Mouse (Mus musculus) neural tube, embryonic 14.5 days (tissue): ENCODE results near the gene Khdc4. TPM values are rescaled to one million over a fixed set of nuclear protein-coding genes. Genes with fewer than 3 reads are reported as not detected.
"Not testable (repeated sequence)": the region's sequence is repeated elsewhere in the genome, so short reads cannot be mapped to it uniquely, and the experiment has no call there.

Experiments used
- ATAC-seq: fragments of 200-750 bp; cut with Nextera tagmentation; 2 replicates; pipeline ENCODE4 v1.8.0; 2017; ENCODE audit warnings: low read depth, mild to moderate bottlenecking, moderate TSS enrichment, moderate library complexity
- H3K27ac ChIP-seq: fragments of 300-500 bp; sonication (generic); 2 replicates; pipeline ENCODE4 v1.5.1; 2014; ENCODE audit warnings: low read depth, mild to moderate bottlenecking, control low read depth, low read length, moderate library complexity, mixed read lengths
- H3K27me3 ChIP-seq: fragments of 300-500 bp; sonication (generic); 2 replicates; pipeline ENCODE4 v1.6.1; 2014; ENCODE audit warnings: low read length; ENCODE audit not compliant: control insufficient read depth, insufficient read depth
- H3K36me3 ChIP-seq: fragments of 300-500 bp; sonication (generic); 2 replicates; pipeline ENCODE4 v1.6.1; 2014; ENCODE audit warnings: low read length, mixed read lengths; ENCODE audit not compliant: control insufficient read depth, insufficient read depth
- H3K4me1 ChIP-seq: fragments of 300-500 bp; sonication (generic); 2 replicates; pipeline ENCODE4 v1.6.1; 2014; ENCODE audit warnings: low read length; ENCODE audit not compliant: control insufficient read depth, insufficient read depth
- H3K4me2 ChIP-seq: fragments of 300-500 bp; sonication (generic); 2 replicates; pipeline ENCODE4 v1.6.1; 2014; ENCODE audit warnings: mild to moderate bottlenecking, low read depth, low read length, control low read depth
- H3K4me3 ChIP-seq: fragments of 300-500 bp; sonication (generic); 2 replicates; pipeline ENCODE4 v1.5.1; 2014; ENCODE audit warnings: low read depth, low read length, control low read depth, mixed read lengths
- H3K9ac ChIP-seq: fragments of 300-500 bp; sonication (generic); replicated peaks from 2 replicates; pipeline ENCODE4 v1.6.1; 2014; ENCODE audit warnings: low read depth, mild to moderate bottlenecking, control low read depth, low read length, mixed read lengths
- H3K9me3 ChIP-seq: fragments of 300-500 bp; sonication (generic); 2 replicates; pipeline ENCODE4 v1.6.1; 2016; ENCODE audit warnings: low read length; ENCODE audit not compliant: control insufficient read depth
- WGBS: fragments of 180-500 bp; shearing (Covaris S2); extraction: QIAGEN DNeasy Blood & Tissue Kit; methylation state at CpG from one replicate; pipeline ENCODE4 v1.1.7; 2014; 5-methylcytosine and 5-hydroxymethylcytosine counted together
- polyA plus RNA-seq: library from polyadenylated mRNA; unstranded; fragments of >200 nt; fragmentation: Nextera tagmentation; extraction: Ambion mirVana; gene quantifications from 2 replicates; pipeline ENCODE4 v1.2.1, GENCODE M21; 2014

Gene Khdc4
- polyA plus RNA-seq, 1 experiment from 2014 or later = 86.4 TPM

- no peak overlapping the region for H3K4me2 ChIP-seq
- H3K9me3 ChIP-seq = no peaks in the 10 kb centered on the region
- H3K36me3 ChIP-seq = peaks cover 78% of the 10 kb centered on the region
- ATAC-seq = no peak
- H3K4me1 ChIP-seq = no peaks in the 10 kb centered on the region
- no peaks in the 10 kb centered on the region for H3K27me3 ChIP-seq
- WGBS = 86% methylated on average over 3 of the region's 3 CpGs
- no peak overlapping the region for H3K9ac ChIP-seq
- no peak overlapping the region for H3K27ac ChIP-seq
- no peak overlapping the region for H3K4me3 ChIP-seq
Measured at GRCm38 (mm10) chr3:88701222-88701621, 15.6 kb downstream of the Khdc4 start.

DNA sequence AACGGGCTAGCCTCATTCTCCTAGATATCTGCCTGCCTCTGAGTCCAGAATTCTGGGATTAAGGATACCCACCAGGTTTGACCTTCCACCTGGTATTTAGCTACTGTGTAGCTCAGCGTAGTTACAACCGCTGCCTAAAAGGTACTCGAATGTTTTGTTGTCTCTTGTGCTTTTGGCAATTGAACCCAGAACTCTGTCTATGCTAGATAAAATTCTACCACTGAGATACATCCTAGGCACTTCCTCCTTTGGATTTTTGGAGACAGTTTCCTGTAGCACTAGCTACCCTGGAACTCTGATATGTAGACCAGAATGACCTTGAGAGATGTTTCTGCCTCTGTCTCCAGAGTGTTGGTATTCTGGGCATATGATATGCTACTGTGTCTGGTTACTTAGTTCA is 28.1 kb downstream of the Khdc4 start:
- Histone ChIP-seq H3K4me1 (peaks cover 15% of the 10 kb centered on the region), H3K27ac (no peak overlapping the region), H3K36me3 (peaks cover 51% of the 10 kb centered on the region), H3K9ac (no peak overlapping the region), H3K9me3 (no peaks in the 10 kb centered on the region), H3K4me3 (no peak overlapping the region), H3K27me3 (no peaks in the 10 kb centered on the region), H3K4me2 (no peak overlapping the region)
- 92% methylated on average over 4 of the region's 4 CpGs for WGBS
- no peak for ATAC-seq

- H3K27ac ChIP-seq = no peak overlapping the region
- H3K9me3 ChIP-seq = no peaks in the 10 kb centered on the region
- H3K4me2 ChIP-seq = no peak overlapping the region
- WGBS = 77% methylated on average over 2 of the region's 2 CpGs
- no peak for ATAC-seq
- H3K9ac ChIP-seq = no peak overlapping the region
- H3K4me3 ChIP-seq = no peak overlapping the region
- H3K36me3 ChIP-seq = peaks cover 41% of the 10 kb centered on the region
- peaks cover 20% of the 10 kb centered on the region for H3K4me1 ChIP-seq
- H3K27me3 ChIP-seq = no peaks in the 10 kb centered on the region
Measured at GRCm38 (mm10) chr3:88714725-88715124, 29.1 kb downstream of the Khdc4 start.

- H3K27ac ChIP-seq, H3K9me3 ChIP-seq, H3K9ac ChIP-seq, H3K27me3 ChIP-seq, H3K4me2 ChIP-seq, H3K4me3 ChIP-seq, ATAC-seq: not testable (repeated sequence)
- 93% methylated on average over 5 of the region's 5 CpGs for WGBS
- peaks cover 20% of the 10 kb centered on the region for H3K4me1 ChIP-seq
- peaks cover 31% of the 10 kb centered on the region for H3K36me3 ChIP-seq
Measured at GRCm38 (mm10) chr3:88715716-88716115, 30.1 kb downstream of the Khdc4 start.

DNA sequence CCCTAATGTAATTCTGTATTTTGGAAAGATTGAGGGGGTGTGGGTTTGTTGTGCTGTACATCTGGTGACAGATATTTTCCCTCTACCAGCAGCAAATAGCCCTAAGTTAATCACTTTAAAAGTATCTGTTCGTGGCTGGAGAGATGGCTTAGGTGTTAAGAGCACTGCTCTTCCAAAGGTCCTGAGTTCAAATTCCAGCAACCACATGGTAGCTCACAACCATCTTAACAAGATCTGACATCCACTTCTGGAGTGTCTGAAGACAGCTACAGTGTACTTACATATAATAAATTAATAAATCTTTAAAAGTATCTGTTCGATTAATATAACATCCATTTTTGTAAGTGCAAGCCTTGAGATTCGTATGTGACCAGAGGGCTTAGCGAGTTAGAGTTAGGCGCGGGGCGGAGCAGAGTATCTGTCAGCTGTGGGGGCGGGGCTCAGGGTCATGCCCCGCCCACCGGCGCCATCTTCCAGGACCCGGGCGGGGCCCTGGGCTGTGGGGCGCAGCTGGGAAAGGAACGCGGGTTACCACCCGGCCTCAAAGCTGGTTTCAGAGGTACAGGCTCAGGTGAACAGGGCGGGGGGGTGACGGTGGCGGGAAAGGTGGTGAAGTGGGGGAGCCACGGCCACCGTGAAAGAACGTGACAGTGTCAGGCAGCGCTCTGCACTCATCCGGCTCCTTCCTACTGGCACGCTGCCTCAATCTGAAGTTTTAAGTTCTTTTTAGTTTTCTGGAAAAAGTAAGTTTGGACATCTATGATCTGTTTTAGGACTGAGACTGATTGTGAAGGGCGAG is 31.0 kb downstream of the Khdc4 start, which contains the start of gene Rit1:
Gene Rit1, plus strand, starts transcription at position 440 of the 799 bp plus-strand sequence.
- H3K4me3 ChIP-seq = peak within 1 kb of the TSS; percentile 72
- no peaks in the 10 kb centered on the region for H3K27me3 ChIP-seq
- peaks cover 22% of the 10 kb centered on the region for H3K36me3 ChIP-seq
- peaks cover 20% of the 10 kb centered on the region for H3K4me1 ChIP-seq
- no peaks in the 10 kb centered on the region for H3K9me3 ChIP-seq
- peak within 1 kb of the TSS; percentile 64 for H3K27ac ChIP-seq
- peak within 1 kb of the TSS; percentile 80 for H3K4me2 ChIP-seq
- peak within 1 kb of the TSS; percentile 59 for H3K9ac ChIP-seq
- WGBS = 3% methylated on average over 27 of the region's 27 CpGs
- peak; percentile 93 for ATAC-seq

DNA sequence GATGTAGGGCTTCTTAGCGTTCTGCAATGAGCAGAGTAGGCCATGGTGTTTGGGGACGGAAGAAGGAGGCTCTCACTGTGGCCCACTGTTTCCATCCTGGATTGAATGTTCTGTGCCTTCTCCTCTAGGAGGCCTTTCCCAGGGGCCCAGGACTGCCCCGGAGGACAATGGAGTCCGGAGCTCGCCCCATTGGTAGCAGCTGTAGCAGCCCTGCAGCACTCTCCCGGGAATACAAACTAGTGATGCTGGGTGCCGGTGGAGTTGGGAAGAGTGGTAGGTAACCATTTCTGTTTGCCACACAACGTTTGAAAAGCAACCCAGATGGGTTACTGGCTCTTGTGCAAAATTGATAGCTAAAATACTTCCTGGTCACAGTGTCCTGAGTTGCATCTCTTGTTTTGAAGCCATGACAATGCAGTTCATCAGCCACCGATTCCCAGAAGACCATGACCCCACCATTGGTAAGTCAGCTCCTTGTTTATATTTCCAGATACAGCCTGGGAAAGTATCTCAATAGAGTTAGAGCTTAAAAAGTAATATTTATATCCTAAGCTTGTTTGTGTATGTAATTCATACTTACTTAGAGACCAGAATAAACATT is 31.7 kb downstream of the Khdc4 start:
- H3K4me1 ChIP-seq = peaks cover 20% of the 10 kb centered on the region
- WGBS = 6% methylated on average over 9 of the region's 9 CpGs
- H3K36me3 ChIP-seq = peaks cover 15% of the 10 kb centered on the region
- H3K9ac ChIP-seq = peak overlapping the region; percentile 59
- H3K9me3 ChIP-seq = no peaks in the 10 kb centered on the region
- peak overlapping the region; percentile 64; the same call in 1 of the 2 replicates for H3K27ac ChIP-seq
- H3K4me2 ChIP-seq = peak overlapping the region; percentile 80
- no peaks in the 10 kb centered on the region for H3K27me3 ChIP-seq
- peak overlapping the region; percentile 72 for H3K4me3 ChIP-seq
- ATAC-seq = peak; percentile 75; the same call in 1 of the 2 replicates

DNA sequence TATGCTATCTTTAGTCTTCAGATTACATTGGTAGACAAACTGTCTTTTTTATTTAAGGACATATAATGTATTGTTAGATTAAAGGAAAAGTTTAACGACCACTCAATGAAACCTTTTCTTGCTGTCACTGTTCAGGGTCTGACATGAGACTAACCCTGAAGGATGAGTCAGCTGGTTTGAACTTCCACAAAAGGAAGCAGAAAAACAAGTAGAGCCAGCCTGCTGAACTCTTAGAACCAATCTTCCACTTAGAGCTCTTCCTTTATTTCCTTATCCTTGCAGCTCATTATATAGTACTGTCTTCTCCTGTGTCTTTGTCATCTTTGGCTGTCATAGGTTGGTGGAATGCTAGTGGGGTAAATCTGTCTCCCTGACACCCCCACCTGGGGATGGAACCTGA is 32.2 kb downstream of the Khdc4 start:
- Histone ChIP-seq H3K9me3 (no peaks in the 10 kb centered on the region), H3K36me3 (peaks cover 10% of the 10 kb centered on the region), H3K9ac (no peak overlapping the region; the same call in 1 of the 2 replicates), H3K27ac (no peak overlapping the region), H3K4me1 (peaks cover 20% of the 10 kb centered on the region), H3K4me2 (peak overlapping the region; percentile 80), H3K4me3 (peak overlapping the region; percentile 13; the same call in 1 of the 2 replicates), H3K27me3 (no peaks in the 10 kb centered on the region)
- 69% methylated on average over 1 of the region's 1 CpGs for WGBS
- no peak for ATAC-seq

- H3K9me3 ChIP-seq = no peaks in the 10 kb centered on the region
- 86% methylated on average over 2 of the region's 2 CpGs for WGBS
- ATAC-seq = peak; percentile 57; the same call in 1 of the 2 replicates
Measured at GRCm38 (mm10) chr3:88719098-88719497, 33.5 kb downstream of the Khdc4 start.

DNA sequence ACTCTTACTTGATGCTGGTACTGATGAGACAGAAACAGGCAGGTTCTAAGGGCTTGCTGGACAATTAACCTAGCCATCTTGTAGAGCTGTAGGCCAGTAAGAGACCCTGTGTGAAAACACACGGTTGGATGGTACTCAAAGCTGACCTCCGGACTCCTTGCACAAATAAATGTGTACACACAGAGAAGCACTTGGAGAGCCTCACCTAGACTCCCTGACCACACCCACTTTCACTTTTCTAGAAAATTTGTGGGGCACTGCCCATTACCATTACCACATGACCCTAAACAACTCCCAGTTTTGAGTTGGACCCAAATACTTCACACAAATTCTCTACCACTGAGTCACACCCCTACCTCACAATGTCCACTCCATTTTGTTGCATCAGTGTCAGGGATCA is 51.0 kb downstream of the Khdc4 start:
- H3K27ac ChIP-seq = no peak overlapping the region
- H3K27me3 ChIP-seq = no peaks in the 10 kb centered on the region
- no peak for ATAC-seq
- H3K9ac ChIP-seq = no peak overlapping the region
- no peaks in the 10 kb centered on the region for H3K4me1 ChIP-seq
- no peaks in the 10 kb centered on the region for H3K9me3 ChIP-seq
- peaks cover 5% of the 10 kb centered on the region; the same call in 1 of the 2 replicates for H3K36me3 ChIP-seq
- 89% methylated on average over 2 of the region's 2 CpGs for WGBS
- no peak overlapping the region for H3K4me3 ChIP-seq
- H3K4me2 ChIP-seq = no peak overlapping the region

More at GRCm38 (mm10) chr3:88719098-88719497, 33.5 kb downstream of the Khdc4 start:
- no peaks in the 10 kb centered on the region for H3K27me3 ChIP-seq
- H3K4me3 ChIP-seq = no peak overlapping the region
- no peak overlapping the region for H3K9ac ChIP-seq
- no peak overlapping the region; the same call in 1 of the 2 replicates for H3K4me2 ChIP-seq
- no peak overlapping the region for H3K27ac ChIP-seq
- H3K4me1 ChIP-seq = peaks cover 20% of the 10 kb centered on the region
- no peaks in the 10 kb centered on the region; the same call in none of the 2 replicates for H3K36me3 ChIP-seq
